Mouse (Mus musculus): Measurements from ENCODE around the gene Adamts12. TPM values are rescaled to one million over a fixed set of nuclear protein-coding genes. Genes with fewer than 3 reads are reported as not detected.
A peak's percentile ranks its signal among the peaks of the same experiment; 100 is the strongest.

Gene Adamts12
- 1.4 and 1.7 TPM in 2 replicates for polyA plus RNA-seq (2015; fragmentation: Nextera tagmentation; extraction: Ambion mirVana)

DNA sequence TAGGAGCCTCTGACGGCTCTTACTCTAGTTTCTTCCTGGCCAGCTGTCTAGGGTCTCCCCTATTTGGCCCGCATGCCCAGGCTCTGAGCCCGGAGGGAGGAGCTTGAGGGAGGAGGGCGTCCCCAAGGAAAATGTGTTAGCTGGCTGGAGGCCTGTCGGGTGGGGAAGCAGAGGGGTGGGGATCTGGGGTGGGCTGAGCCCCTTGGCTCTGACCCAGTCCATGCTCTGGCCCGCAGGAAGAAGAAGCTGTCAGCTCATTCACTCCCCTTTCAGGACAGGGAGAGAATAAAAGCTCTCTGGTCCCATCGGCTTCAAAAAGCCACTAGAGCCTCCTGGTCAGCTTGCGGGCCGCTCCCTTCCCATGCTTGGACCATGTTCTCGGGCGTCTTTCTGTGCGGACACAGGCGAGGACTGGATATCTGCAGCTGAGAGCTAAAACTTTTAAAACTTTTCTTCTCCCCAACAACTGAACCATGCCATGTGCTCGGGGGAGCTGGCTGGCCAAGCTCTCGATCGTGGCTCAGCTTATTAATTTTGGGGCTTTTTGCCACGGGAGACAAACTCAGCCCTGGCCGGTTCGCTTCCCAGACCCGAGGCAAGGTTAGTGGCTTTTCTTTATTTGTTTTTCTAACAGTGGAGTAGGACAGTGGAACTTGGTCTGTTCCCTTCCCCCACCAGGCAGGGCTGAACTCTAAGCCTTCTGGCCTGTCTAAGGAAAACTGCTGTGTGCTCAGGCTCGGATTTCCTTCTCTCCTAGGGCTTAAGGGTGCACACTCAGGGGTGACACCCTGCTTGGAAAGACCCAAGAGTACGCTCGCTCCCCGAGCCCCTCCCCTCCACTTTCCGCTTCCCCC, at the start of gene Adamts12:
Adamts12 (plus strand) TSS at position 233 of the 854 bp plus-strand sequence.
- H3K27ac ChIP-seq (ENCODE audit: low read length), result peak within 1 kb of the TSS; percentile 93
- WGBS, result 3% methylated on average over 25 of the region's 25 CpGs
- H3K36me3 ChIP-seq (ENCODE audit: control insufficient read depth, insufficient read depth, low read length), result no peaks in the 10 kb centered on the region
- no peaks in the 10 kb centered on the region for H3K27me3 ChIP-seq (replicated peaks; ENCODE audit: control insufficient read depth, insufficient read depth, low read length)
- H3K4me2 ChIP-seq (ENCODE audit: low read depth, low read length), result peak within 1 kb of the TSS; percentile 75
- H3K9ac ChIP-seq (ENCODE audit: low read depth, low read length), result peak within 1 kb of the TSS; percentile 69
- H3K9me3 ChIP-seq (ENCODE audit: control insufficient read depth, low read length), result no peaks in the 10 kb centered on the region
- peak; percentile 94 for ATAC-seq
- H3K4me3 ChIP-seq (ENCODE audit: low read length), result peak within 1 kb of the TSS; percentile 50
- peaks cover 10% of the 10 kb centered on the region; the same call in 1 of the 2 replicates for H3K4me1 ChIP-seq (ENCODE audit: control insufficient read depth, insufficient read depth, low read length)

DNA sequence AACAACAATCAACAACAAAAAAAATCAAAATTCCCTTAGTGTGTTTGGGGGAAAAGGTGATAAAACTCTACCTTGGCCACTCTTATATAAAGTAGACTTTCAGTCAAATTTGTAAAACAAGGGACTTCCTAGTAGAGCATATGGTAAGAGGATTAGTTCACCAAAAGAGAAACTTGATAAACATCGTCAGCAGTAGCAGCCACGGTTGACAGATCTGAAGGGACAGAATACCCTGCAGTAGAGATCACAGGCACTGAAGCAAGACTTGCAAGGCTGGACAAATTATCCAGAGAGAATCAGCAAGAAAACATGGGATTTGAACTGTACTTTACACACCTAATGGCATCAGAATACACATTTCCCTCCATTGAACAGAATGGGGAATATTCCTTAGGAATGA, 49.7 kb upstream of the Adamts12 start:
- Histone ChIP-seq H3K4me3 (ENCODE audit: low read length) (no peak overlapping the region), H3K4me2 (ENCODE audit: low read depth, low read length) (no peak overlapping the region), H3K36me3 (ENCODE audit: control insufficient read depth, insufficient read depth, low read length) (no peaks in the 10 kb centered on the region), H3K27me3 (replicated peaks; ENCODE audit: control insufficient read depth, insufficient read depth, low read length) (no peaks in the 10 kb centered on the region), H3K27ac (ENCODE audit: low read length) (no peak overlapping the region), H3K9me3 (ENCODE audit: control insufficient read depth, low read length) (no peaks in the 10 kb centered on the region), H3K9ac (ENCODE audit: low read depth, low read length) (no peak overlapping the region), H3K4me1 (ENCODE audit: control insufficient read depth, insufficient read depth, low read length) (no peaks in the 10 kb centered on the region)
- WGBS, result 60% methylated on average over 2 of the region's 2 CpGs
- no peak for ATAC-seq

DNA sequence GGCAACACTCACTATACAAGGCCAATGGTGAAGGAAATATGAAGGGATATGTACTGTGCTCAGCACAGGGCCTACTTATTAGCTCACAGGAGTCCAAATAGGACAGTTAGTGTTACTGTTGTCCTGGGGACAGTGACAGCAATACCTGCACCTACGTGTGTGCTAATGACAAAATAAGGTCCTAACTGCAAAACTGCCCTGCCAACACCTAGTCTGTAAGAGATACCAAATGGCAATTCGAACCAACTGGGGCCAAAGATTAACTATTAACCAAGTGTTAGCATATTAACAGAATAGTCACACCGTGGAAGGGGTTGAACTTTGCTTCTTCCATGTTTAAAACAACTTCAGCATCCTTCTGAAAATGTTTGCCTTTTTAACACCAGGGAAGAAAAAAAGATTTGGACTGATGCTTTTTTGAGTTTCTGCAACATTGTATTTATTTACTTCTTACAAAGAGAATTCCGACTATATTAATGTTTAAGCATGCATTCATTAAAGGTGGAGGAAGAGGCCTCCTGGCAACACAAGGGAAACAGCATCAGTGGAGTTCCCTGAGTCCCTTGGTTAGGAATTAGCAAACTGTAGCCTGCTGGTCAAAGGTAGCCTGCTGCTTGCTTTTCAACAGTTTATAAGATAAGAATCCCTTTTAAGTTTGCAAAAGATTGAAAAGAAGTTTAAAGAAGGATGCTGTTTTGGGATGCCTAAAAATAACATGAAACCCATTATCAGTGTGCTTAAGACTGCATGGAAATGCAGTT, 37.6 kb upstream of the Adamts12 start:
- WGBS, result 48% methylated on average over 4 of the region's 4 CpGs
- Histone ChIP-seq H3K9ac (ENCODE audit: low read depth, low read length) (no peak overlapping the region), H3K9me3 (ENCODE audit: control insufficient read depth, low read length) (no peaks in the 10 kb centered on the region), H3K27me3 (replicated peaks; ENCODE audit: control insufficient read depth, insufficient read depth, low read length) (no peaks in the 10 kb centered on the region), H3K4me1 (ENCODE audit: control insufficient read depth, insufficient read depth, low read length) (peaks cover 5% of the 10 kb centered on the region; the same call in 1 of the 2 replicates), H3K27ac (ENCODE audit: low read length) (0 out of 2 replicates have a peak overlapping the region, but pooled peaks have one; percentile 24), H3K4me2 (ENCODE audit: low read depth, low read length) (no peak overlapping the region), H3K4me3 (ENCODE audit: low read length) (no peak overlapping the region), H3K36me3 (ENCODE audit: control insufficient read depth, insufficient read depth, low read length) (no peaks in the 10 kb centered on the region)
- peak; percentile 89 for ATAC-seq

DNA sequence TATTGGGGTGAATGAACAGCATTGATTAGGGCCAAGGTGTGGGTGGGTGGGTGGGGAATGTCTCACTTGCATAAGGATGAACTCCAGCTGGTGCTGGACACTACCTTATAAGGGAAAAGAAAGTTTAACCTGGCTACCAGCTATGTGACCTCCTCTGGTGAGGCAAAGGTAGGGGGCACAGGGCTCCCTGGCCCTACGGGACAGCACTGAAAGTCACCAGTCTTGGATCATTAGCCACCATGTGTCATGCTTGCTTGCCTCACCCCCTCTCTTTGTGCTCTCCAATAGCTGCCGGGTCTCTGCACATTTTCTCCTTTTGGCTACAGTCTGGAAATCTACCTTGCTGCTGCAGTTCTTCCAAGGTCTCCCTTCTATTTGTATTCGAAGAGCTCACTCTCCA, 34.4 kb upstream of the Adamts12 start:
- ATAC-seq, result no peak

DNA sequence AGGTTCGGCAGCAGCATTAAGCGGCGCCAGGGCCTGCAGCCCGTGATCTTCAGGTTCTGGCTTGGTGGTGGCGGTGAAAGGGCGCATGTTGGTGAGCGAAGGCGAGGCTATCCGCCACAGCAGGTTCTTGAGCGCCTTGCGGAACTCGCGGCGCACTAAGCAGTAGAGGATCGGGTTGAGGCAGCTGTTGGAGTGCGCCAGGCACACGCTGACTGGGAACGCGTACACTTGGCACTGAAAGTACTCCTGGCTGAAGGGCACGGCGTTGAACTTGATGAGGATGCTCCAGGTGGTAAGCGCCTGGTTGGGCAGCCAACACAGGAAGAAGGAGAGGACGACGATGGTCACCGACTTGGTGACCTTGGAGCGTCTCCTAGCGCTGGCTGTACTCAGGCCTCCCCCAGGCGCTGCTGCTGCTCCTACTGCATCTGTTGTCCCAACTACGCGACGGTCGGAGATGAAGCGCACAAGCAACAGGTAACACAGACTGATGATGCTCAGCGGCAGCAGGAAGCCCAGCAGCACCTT, 28.6 kb upstream of the Adamts12 start:
- no peak overlapping the region for H3K27ac ChIP-seq (ENCODE audit: low read length)
- ATAC-seq, result no peak
- H3K36me3 ChIP-seq (ENCODE audit: control insufficient read depth, insufficient read depth, low read length), result no peaks in the 10 kb centered on the region
- H3K27me3 ChIP-seq (replicated peaks; ENCODE audit: control insufficient read depth, insufficient read depth, low read length), result peaks cover 40% of the 10 kb centered on the region
- no peaks in the 10 kb centered on the region for H3K9me3 ChIP-seq (ENCODE audit: control insufficient read depth, low read length)
- peaks cover 20% of the 10 kb centered on the region for H3K4me1 ChIP-seq (ENCODE audit: control insufficient read depth, insufficient read depth, low read length)
- WGBS, result 3% methylated on average over 34 of the region's 34 CpGs
- H3K4me3 ChIP-seq (ENCODE audit: low read length), result peak overlapping the region; percentile 47
- peak overlapping the region; percentile 78 for H3K4me2 ChIP-seq (ENCODE audit: low read depth, low read length)
- no peak overlapping the region for H3K9ac ChIP-seq (ENCODE audit: low read depth, low read length)

More for the DNA sequence above, 34.4 kb upstream of the Adamts12 start:
- Histone ChIP-seq H3K9me3 (ENCODE audit: control insufficient read depth, low read length) (no peaks in the 10 kb centered on the region), H3K4me2 (ENCODE audit: low read depth, low read length) (no peak overlapping the region), H3K4me1 (ENCODE audit: control insufficient read depth, insufficient read depth, low read length) (peaks cover 5% of the 10 kb centered on the region; the same call in 1 of the 2 replicates), H3K4me3 (ENCODE audit: low read length) (no peak overlapping the region), H3K27ac (ENCODE audit: low read length) (no peak overlapping the region), H3K9ac (ENCODE audit: low read depth, low read length) (no peak overlapping the region), H3K36me3 (ENCODE audit: control insufficient read depth, insufficient read depth, low read length) (no peaks in the 10 kb centered on the region), H3K27me3 (replicated peaks; ENCODE audit: control insufficient read depth, insufficient read depth, low read length) (peaks cover 9% of the 10 kb centered on the region)
- WGBS, result 76% methylated on average over 3 of the region's 3 CpGs

DNA sequence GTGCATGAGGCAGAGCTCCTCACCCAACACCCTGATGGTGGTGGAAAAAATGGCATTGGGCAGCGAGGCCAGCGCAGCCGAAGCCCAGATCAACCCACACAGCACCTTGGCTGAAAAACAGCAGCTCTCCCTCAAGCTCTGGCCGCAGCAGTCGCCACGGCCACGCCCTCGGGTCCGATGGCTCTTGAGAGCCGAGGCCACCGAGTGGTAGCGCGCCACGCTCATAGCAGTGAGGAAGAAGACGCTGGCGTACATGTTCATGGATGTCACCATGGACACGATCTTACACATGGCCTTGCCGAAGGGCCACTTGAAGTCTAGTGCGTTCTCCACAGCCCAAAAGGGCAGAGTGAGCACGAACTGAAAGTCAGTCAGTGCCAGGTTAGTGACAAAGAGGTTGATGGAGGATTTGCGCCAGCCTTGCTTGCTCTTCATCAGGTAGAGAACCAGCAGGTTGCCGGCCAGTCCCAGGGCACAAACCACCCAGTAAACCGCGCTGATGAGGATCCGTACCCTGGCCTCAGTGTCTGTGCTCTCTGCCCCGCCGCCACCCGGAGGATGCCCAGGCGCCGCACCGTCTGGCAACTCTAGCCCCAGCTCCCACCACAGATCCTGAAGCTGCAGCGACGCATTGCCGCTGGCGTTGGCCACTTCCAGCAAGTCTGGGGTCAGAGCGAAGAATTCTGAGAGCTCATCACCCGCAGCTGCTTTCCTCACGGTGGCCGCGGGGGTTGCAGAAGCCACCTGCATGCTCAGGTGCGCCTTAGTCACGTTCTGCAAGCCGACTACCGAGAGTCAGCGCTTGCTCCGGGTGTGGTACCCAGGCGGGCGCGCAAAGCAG, 27.8 kb upstream of the Adamts12 start:
- H3K4me3 ChIP-seq (ENCODE audit: low read length), result peak overlapping the region; percentile 47
- peaks cover 20% of the 10 kb centered on the region for H3K4me1 ChIP-seq (ENCODE audit: control insufficient read depth, insufficient read depth, low read length)
- no peaks in the 10 kb centered on the region for H3K36me3 ChIP-seq (ENCODE audit: control insufficient read depth, insufficient read depth, low read length)
- no peak overlapping the region for H3K9ac ChIP-seq (ENCODE audit: low read depth, low read length)
- 2% methylated on average over 49 of the region's 49 CpGs for WGBS
- ATAC-seq, result 0 out of 2 replicates have a peak, but pooled peaks have one; percentile 18
- H3K27ac ChIP-seq (ENCODE audit: low read length), result no peak overlapping the region
- no peaks in the 10 kb centered on the region for H3K9me3 ChIP-seq (ENCODE audit: control insufficient read depth, low read length)
- H3K4me2 ChIP-seq (ENCODE audit: low read depth, low read length), result peak overlapping the region; percentile 78
- H3K27me3 ChIP-seq (replicated peaks; ENCODE audit: control insufficient read depth, insufficient read depth, low read length), result peaks cover 40% of the 10 kb centered on the region

DNA sequence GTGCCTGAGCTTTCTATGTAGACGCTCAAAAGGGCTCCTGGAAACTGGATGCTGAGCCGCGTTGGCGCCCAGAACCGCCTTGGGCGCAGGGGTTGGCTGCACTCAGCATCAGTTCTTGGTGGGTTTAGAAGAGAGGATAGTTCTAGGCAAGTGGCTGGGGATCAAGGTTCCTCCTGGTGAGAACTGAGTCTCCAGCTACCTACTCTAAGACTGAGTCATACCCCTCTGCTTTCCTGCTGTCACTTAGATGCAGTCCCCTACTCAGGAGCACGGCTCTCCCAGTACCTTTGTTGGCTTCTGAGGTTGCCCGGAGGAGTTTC, 27.3 kb upstream of the Adamts12 start:
- peaks cover 20% of the 10 kb centered on the region for H3K4me1 ChIP-seq (ENCODE audit: control insufficient read depth, insufficient read depth, low read length)
- no peak overlapping the region for H3K27ac ChIP-seq (ENCODE audit: low read length)
- WGBS, result 8% methylated on average over 8 of the region's 8 CpGs
- no peaks in the 10 kb centered on the region for H3K9me3 ChIP-seq (ENCODE audit: control insufficient read depth, low read length)
- peak overlapping the region; percentile 47 for H3K4me3 ChIP-seq (ENCODE audit: low read length)
- peak overlapping the region; percentile 78 for H3K4me2 ChIP-seq (ENCODE audit: low read depth, low read length)
- H3K27me3 ChIP-seq (replicated peaks; ENCODE audit: control insufficient read depth, insufficient read depth, low read length), result peaks cover 40% of the 10 kb centered on the region
- no peaks in the 10 kb centered on the region for H3K36me3 ChIP-seq (ENCODE audit: control insufficient read depth, insufficient read depth, low read length)
- ATAC-seq, result peak; percentile 18; the same call in 1 of the 2 replicates
- no peak overlapping the region for H3K9ac ChIP-seq (ENCODE audit: low read depth, low read length)

DNA sequence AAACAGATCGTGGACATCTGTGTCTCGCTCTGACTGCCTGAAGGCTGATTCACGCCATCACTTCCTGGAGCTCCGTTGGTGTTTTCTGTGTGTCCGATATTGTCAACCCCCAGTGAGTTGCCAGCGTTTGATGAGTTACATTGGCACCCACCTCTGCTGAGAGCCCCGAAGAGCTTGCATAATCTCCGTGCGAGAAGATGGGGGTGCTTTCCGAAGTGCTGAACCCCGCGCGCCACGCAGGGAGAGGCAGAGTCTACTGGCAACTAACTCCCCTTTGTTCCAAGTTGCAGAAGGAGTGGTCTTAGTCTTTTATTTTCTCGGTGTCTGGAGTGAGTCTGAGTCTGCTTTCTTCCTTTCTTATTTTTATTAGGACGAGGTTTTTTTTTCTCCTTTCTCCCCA, 26.9 kb upstream of the Adamts12 start, which contains the start of gene Rxfp3:
Rxfp3 (minus strand) TSS at position 281 of the 400 bp plus-strand sequence.
- no peak within 1 kb of the TSS for H3K9ac ChIP-seq (ENCODE audit: low read depth, low read length)

More for the DNA sequence above, 26.9 kb upstream of the Adamts12 start, which contains the start of gene Rxfp3:
- Histone ChIP-seq H3K4me3 (ENCODE audit: low read length) (peak within 1 kb of the TSS; percentile 47), H3K27ac (ENCODE audit: low read length) (no peak within 1 kb of the TSS), H3K4me1 (ENCODE audit: control insufficient read depth, insufficient read depth, low read length) (peaks cover 20% of the 10 kb centered on the region), H3K9me3 (ENCODE audit: control insufficient read depth, low read length) (no peaks in the 10 kb centered on the region), H3K36me3 (ENCODE audit: control insufficient read depth, insufficient read depth, low read length) (no peaks in the 10 kb centered on the region), H3K27me3 (replicated peaks; ENCODE audit: control insufficient read depth, insufficient read depth, low read length) (peaks cover 40% of the 10 kb centered on the region), H3K4me2 (ENCODE audit: low read depth, low read length) (peak within 1 kb of the TSS; percentile 78)
- WGBS, result 2% methylated on average over 16 of the region's 16 CpGs
- ATAC-seq, result no peak

Measured in intestine, embryonic 16.5 days (tissue).